Mouse (Mus musculus) kidney, adult 2 months (tissue): ENCODE data around the gene Atad3a.

Experiments used
- CTCF ChIP-seq: fragments of 200-500 bp; conservative IDR thresholded peaks from 2 replicates; pipeline ENCODE4 v1.5.1; 2011; ENCODE audit warnings: low read depth, mild to moderate bottlenecking, control low read depth, low read length, moderate library complexity, mixed read lengths; ENCODE audit not compliant: insufficient read depth, insufficient read length
- POLR2A ChIP-seq: fragments of 200-500 bp; IDR thresholded peaks from one replicate; pipeline ENCODE4 v1.6.1; 2011; ENCODE audit warnings: low read depth, low read length, control low read depth

GRCm38 (mm10) chr4:155735788-155736187 lies 25.1 kb downstream of the Atad3a start:
- TF ChIP-seq POLR2A (no peak), CTCF (no peak)
